Mouse (Mus musculus): Measurements from ENCODE around the gene Cdip1. TPM values are rescaled to one million over a fixed set of nuclear protein-coding genes. Genes with fewer than 3 reads are reported as not detected.

The Cdip1 gene
- polyA plus RNA-seq, 1 experiment from 2014 or later = 96.8 TPM

- Histone ChIP-seq H3K27me3 (no peaks in the 10 kb centered on the region), H3K9me3 (no peaks in the 10 kb centered on the region), H3K36me3 (peaks cover 93% of the 10 kb centered on the region), H3K4me2 (replicated peaks) (no peak overlapping the region), H3K4me3 (no peak overlapping the region), H3K27ac (no peak overlapping the region), H3K9ac (no peak overlapping the region), H3K4me1 (no peaks in the 10 kb centered on the region)
- ATAC-seq (ENCODE audit: insufficient number of reproducible peaks, insufficient read depth, low FRiP score, low TSS enrichment) = no peak
- WGBS = 68% methylated on average over 4 of the region's 4 CpGs
Observed at GRCm38 (mm10) chr16:4705541-4705940, 84.6 kb downstream of the Cdip1 start.

GRCm38 (mm10) chr16:4702646-4703045, 87.4 kb downstream of the Cdip1 start:
- no peak overlapping the region for H3K4me2 ChIP-seq (replicated peaks)
- H3K9me3 ChIP-seq = no peaks in the 10 kb centered on the region
- H3K27me3 ChIP-seq = no peaks in the 10 kb centered on the region
- no peak for ATAC-seq (ENCODE audit: insufficient number of reproducible peaks, insufficient read depth, low FRiP score, low TSS enrichment)
- WGBS = 50% methylated on average over 1 of the region's 1 CpGs
- no peak overlapping the region for H3K27ac ChIP-seq
- H3K36me3 ChIP-seq = peaks cover 88% of the 10 kb centered on the region
- no peak overlapping the region for H3K9ac ChIP-seq
- H3K4me1 ChIP-seq = no peaks in the 10 kb centered on the region
- H3K4me3 ChIP-seq = no peak overlapping the region

- Histone ChIP-seq H3K4me1 (no peaks in the 10 kb centered on the region), H3K9me3 (no peaks in the 10 kb centered on the region), H3K27ac (no peak overlapping the region), H3K36me3 (peaks cover 89% of the 10 kb centered on the region), H3K4me2 (replicated peaks) (no peak overlapping the region), H3K9ac (no peak overlapping the region), H3K4me3 (no peak overlapping the region), H3K27me3 (no peaks in the 10 kb centered on the region)
- WGBS = 90% methylated on average over 3 of the region's 3 CpGs
- ATAC-seq (ENCODE audit: insufficient number of reproducible peaks, insufficient read depth, low FRiP score, low TSS enrichment) = no peak
Observed at GRCm38 (mm10) chr16:4701211-4701610, 88.9 kb downstream of the Cdip1 start.

Other genes starting within 250 kb of the Cdip1 start
- 29.5 and 31.9 TPM in 2 replicates for gene Srl, start 248.5 kb downstream of the Cdip1 start, polyA plus RNA-seq (2016; fragmentation: Nextera tagmentation; extraction: Ambion mirVana)
- 27.8 and 31.5 TPM in 2 replicates for gene Tfap4, start 230.4 kb downstream of the Cdip1 start, polyA plus RNA-seq (2016; fragmentation: Nextera tagmentation; extraction: Ambion mirVana)
- 33.0 and 33.4 TPM in 2 replicates for gene Glis2, start 195.6 kb downstream of the Cdip1 start, polyA plus RNA-seq (2016; fragmentation: Nextera tagmentation; extraction: Ambion mirVana)
- 96.4 and 104 TPM in 2 replicates for gene Pam16, start 165.3 kb downstream of the Cdip1 start, polyA plus RNA-seq (2016; fragmentation: Nextera tagmentation; extraction: Ambion mirVana)
- gene Vasn, start 150.4 kb downstream of the Cdip1 start, polyA plus RNA-seq (2016; fragmentation: Nextera tagmentation; extraction: Ambion mirVana) = 23.4 and 24.1 TPM in 2 replicates
- gene Dnaja3, start 150.3 kb downstream of the Cdip1 start, polyA plus RNA-seq (2016; fragmentation: Nextera tagmentation; extraction: Ambion mirVana) = 57.1 and 59.8 TPM in 2 replicates
- gene Coro7, start 110.5 kb downstream of the Cdip1 start, polyA plus RNA-seq (2016; fragmentation: Nextera tagmentation; extraction: Ambion mirVana) = 18.2 and 23.1 TPM in 2 replicates
- 124 and 135 TPM in 2 replicates for gene Nmral1, start 70.9 kb downstream of the Cdip1 start, polyA plus RNA-seq (2016; fragmentation: Nextera tagmentation; extraction: Ambion mirVana)
- gene Hmox2, start 63.9 kb downstream of the Cdip1 start, polyA plus RNA-seq (2016; fragmentation: Nextera tagmentation; extraction: Ambion mirVana) = 102 and 105 TPM in 2 replicates
- gene 4930562C15Rik, start 45.1 kb upstream of the Cdip1 start, polyA plus RNA-seq (2016; fragmentation: Nextera tagmentation; extraction: Ambion mirVana) = 0.50 and 0.67 TPM in 2 replicates
- gene Ubald1, start 90.0 kb upstream of the Cdip1 start, polyA plus RNA-seq (2016; fragmentation: Nextera tagmentation; extraction: Ambion mirVana) = 31.2 and 32.7 TPM in 2 replicates
- 91.9 and 93.4 TPM in 2 replicates for gene Mgrn1, start 96.0 kb upstream of the Cdip1 start, polyA plus RNA-seq (2016; fragmentation: Nextera tagmentation; extraction: Ambion mirVana)
- gene Nudt16l1, start 148.5 kb upstream of the Cdip1 start, polyA plus RNA-seq (2016; fragmentation: Nextera tagmentation; extraction: Ambion mirVana) = 171 and 177 TPM in 2 replicates
- gene Anks3, start 173.9 kb upstream of the Cdip1 start, polyA plus RNA-seq (2016; fragmentation: Nextera tagmentation; extraction: Ambion mirVana) = 64.3 and 69.2 TPM in 2 replicates
- not detected in 2 replicates for gene Sept12, start 207.6 kb upstream of the Cdip1 start, polyA plus RNA-seq (2016; fragmentation: Nextera tagmentation; extraction: Ambion mirVana)
- gene Smim22, start 217.0 kb upstream of the Cdip1 start, polyA plus RNA-seq (2016; fragmentation: Nextera tagmentation; extraction: Ambion mirVana) = 3.6 and 3.9 TPM in 2 replicates
- 65.1 and 74.9 TPM in 2 replicates for gene Rogdi, start 223.3 kb upstream of the Cdip1 start, polyA plus RNA-seq (2016; fragmentation: Nextera tagmentation; extraction: Ambion mirVana)